Mouse (Mus musculus) gastrocnemius, adult 2 months (tissue): ENCODE results near the gene Myl6b. TPM values are rescaled to one million over a fixed set of nuclear protein-coding genes. Genes with fewer than 3 reads are reported as not detected.

ENCODE experiments used
- DNase-seq: peaks from one replicate; pipeline ENCODE4 v3.0.0; 2022
- H3K27ac ChIP-seq: fragments of 200-600 bp; 2 replicates; pipeline ENCODE4 v1.8.1; 2022; ENCODE audit warnings: mild to moderate bottlenecking
- H3K4me3 ChIP-seq: fragments of 200-600 bp; 2 replicates; pipeline ENCODE4 v1.8.1; 2022; ENCODE audit warnings: mild to moderate bottlenecking, moderate library complexity
- CTCF ChIP-seq: fragments of 200-600 bp; IDR thresholded peaks from 2 replicates; pipeline ENCODE4 v1.8.1; 2022; ENCODE audit warnings: antibody characterized with exemption, mild to moderate bottlenecking, moderate library complexity
- intact Hi-C: fragments of 180-260 bp; cut with DNase I; formaldehyde crosslinking; loops from one replicate; pipeline ENCODE4 v1.15.1; 2025
- total RNA-seq, 2 experiments: library from RNA; stranded (reverse); gene quantifications; 2 replicates each; pipeline ENCODE4 v1.2.3; 2021

Myl6b gene
- total RNA-seq, 2 experiments from 2014 or later, result 6.5 to 17.8 TPM

DNA sequence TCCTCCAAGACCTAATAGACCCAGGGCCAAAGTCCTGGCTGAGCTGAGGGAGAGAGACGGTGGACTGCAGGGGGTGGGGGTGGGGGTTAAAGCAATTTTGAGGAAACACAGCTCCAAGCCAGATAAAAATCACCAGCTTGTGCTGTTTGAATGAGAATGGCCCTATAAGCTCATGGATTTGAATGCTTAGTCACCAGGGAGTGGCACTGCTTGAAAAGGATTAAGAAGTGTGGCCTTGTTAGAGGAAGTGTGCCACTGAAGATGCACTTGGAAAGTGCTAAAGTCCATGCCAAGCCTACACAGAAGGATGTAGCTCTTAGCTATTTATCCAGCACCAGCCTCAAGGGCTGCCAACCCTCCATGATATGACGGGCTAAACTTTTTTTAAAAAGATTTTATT is 36.7 kb upstream of the Myl6b start:
- Histone ChIP-seq H3K27ac (peak overlapping the region; percentile 77; the same call in 1 of the 2 replicates), H3K4me3 (no peak overlapping the region)
- intact Hi-C loops, result loop anchor here (5.0 kb wide), 1 partner anchor 33 kb away; no protein-coding TSS in a partner anchor
- no peak for TF ChIP-seq CTCF
- no peak for DNase-seq

DNA sequence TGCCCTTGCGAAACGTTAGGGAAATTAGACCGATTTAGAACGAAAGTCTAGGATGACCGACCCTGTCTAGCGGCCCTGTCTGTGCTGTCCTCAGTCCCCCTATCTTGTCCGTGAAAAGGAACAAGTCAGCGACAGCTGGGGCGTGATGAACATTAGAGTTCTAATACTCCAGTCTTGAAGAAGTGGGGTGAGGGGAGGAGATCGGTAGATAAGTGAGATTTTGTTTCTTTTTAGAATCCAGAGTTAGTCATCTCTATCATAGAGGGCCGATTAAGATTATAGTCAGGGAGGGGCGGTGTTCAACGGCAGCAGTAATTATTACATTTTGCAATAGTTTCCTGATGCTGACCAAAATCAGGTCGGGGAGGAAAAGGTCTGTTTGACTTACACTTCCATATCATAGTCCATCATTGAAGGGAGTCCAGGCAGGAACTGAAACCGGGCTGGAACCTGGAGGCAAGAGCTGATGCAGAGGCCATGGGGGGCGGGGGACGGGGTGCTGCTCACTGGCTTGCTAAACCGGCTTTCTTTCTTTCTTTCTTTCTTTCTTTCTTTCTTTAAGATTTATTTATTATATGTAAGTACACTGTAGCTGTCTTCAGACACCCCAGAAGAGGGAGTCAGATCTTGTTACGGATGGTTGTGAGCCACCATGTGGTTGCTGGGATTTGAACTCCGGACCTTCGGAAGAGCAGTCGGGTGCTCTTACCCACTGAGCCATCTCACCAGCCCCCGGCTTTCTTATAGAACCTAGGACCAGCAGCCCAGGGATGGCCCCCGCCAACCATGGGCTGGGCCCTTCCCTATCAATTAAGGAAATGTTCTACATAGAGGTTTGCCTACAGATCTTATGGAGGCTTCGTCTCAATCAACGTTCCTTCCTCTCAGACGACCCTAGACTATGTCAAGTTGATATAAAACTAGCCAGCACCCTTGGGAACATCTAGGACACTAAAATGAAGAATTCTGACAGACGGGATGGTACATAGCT is 28.2 kb upstream of the Myl6b start:
- intact Hi-C loops, result loop anchor here (5.0 kb wide), 1 partner anchor 34 kb away; the partner anchor contains the start of gene Myl6
- H3K4me3 ChIP-seq, result peak overlapping the region; percentile 85
- no peak for TF ChIP-seq CTCF
- DNase-seq, result no peak
- peak overlapping the region; percentile 94 for H3K27ac ChIP-seq

DNA sequence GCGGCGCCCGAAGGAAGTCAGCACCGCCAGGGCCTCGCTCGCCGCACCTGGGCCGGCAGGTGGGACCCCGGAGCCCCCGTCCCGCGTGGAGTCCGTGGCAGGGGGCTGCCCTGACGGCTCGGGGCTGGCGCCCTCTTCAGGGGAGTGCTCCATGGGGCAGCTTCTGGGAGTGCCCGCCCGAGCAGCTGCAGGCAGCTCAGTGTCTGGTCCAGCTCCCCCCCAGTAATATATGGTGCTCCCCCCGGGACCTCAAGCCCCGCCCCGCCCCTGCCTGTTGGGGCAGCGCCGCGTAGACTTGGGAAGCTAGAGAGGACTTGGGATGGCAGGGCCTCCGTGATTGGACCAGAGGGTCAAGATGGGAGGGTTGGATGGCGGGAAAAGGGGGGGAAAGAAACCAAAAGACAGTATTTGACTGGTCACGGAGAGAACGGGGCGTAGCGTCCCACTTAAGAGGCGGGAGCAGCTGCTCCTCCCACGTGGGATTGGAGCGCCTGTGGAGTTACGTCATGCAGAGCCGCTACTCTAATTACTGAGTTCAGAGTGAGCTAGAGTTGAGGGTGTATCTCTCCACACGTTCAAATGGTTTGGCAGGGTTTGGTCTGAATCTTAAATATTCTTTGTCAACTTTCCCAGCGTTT is 27.3 kb upstream of the Myl6b start, which contains the start of gene Esyt1:
Gene Esyt1 (minus strand): TSS at position 201 of the 638 bp plus-strand sequence.
- DNase-seq, result peak; percentile 97
- TF ChIP-seq CTCF, result peak; percentile 69
- intact Hi-C loops, result loop anchor here (5.0 kb wide), 1 partner anchor 33 kb away; the partner anchor contains the start of gene Myl6
- Histone ChIP-seq H3K27ac (peak within 1 kb of the TSS; percentile 94), H3K4me3 (peak within 1 kb of the TSS; percentile 85)

DNA sequence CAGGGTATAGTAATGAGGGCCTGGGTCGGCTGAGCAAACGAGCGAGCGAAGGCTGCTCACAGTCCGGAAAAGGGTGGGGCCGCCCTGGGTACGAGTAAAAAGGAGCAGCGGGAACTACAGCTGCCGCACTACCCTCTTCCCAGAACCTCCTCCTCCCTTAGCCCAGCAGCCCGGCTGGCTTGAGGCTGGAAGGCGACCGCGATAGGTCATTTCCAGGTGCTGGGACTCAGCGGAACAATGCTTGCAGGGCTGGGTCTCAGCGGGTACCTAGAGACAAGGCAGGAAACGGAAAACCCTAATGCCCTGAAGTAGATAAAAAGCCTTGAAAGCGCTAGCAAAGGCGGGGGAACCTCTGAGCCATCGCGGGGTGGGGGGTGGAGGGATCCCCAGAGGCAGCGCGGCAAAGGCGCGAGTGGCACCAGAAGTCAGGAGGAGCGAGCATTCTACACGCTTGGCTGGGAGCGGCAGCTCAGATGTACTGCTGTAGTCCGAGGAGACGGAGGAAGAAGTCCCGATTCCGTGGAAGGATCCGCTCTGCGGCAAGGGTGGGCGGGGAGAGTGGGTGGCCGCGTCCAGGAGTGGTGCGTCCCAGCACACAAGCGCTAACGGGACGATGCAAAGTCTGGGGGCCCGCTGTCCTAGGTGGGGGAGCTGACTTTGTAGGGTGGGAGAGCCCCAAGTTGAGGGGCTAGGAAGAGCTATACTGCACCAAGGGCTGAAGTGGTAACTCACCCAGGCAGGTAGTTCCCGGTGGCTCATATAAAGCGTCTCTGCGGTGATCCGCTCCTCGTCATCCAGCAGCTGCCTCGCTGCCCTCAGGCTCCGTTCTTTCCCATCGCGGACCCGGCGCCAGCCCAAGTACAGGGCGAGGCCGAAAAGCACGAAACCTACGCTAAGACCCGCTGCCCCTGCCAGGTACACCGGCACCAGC is 26.5 kb upstream of the Myl6b start:
- intact Hi-C loops, result loop anchor here (5.0 kb wide), 1 partner anchor 33 kb away; the partner anchor contains the start of gene Myl6

DNA sequence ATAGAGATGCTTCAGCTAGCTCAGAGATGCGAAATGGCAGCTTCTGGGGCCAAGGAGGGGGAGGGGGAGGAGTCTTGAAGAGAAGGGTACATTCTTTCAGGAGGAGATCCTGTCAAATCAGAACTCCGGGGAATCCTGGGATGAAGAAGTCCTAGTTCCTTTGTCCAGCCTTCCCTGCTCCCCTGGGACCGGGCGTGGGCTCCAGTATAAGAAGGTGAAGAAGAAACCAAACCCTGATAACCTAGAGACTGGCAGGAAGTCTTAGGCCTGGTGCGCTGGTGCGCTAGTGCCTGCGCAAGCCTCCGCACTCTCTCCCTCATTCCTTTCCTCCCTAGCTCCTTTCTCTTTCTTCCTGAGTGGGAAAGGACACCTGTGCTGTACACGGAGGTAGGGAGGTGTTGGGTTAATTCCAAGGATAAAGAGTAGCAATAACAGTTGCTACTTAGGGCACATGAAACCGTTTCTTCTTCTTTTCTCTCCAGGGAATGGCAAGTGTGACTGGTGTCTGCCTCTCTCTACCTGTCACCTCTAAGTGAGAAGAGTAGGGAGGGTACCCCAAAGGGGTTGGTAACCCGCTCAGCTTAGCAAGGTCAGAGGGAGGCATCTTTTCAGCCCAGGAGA is 25.7 kb upstream of the Myl6b start:
- Histone ChIP-seq H3K4me3 (peak overlapping the region; percentile 85), H3K27ac (peak overlapping the region; percentile 94)
- DNase-seq, result no peak
- no peak for TF ChIP-seq CTCF
- intact Hi-C loops, result no loop called here

More for the DNA sequence above, 26.5 kb upstream of the Myl6b start:
- Histone ChIP-seq H3K27ac (peak overlapping the region; percentile 94), H3K4me3 (peak overlapping the region; percentile 85)
- DNase-seq, result peak; percentile 72
- TF ChIP-seq CTCF, result no peak

DNA sequence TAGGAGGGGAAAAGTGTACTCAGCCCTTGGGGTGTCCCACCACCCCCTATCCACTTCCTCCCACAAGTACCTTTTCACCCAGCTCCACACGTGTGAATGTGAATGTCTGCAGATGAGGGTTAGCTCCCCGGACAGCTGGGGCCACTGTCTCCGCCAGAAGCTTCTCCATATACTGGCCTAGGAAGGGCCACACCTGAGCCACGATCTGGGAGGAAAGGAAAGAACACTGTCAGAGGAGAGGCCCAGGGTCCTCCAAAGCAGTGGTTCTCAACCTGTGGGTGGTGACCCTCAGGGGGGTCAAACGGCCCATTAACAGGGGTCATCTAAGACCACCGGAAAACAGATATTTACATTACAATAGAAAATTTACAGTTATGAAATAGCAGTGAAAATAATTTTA is 23.9 kb upstream of the Myl6b start:
- Histone ChIP-seq H3K27ac (no peak overlapping the region), H3K4me3 (no peak overlapping the region)
- DNase-seq, result no peak
- intact Hi-C loops, result loop anchor here (2.0 kb wide), 1 partner anchor 14 kb away; no protein-coding TSS in a partner anchor
- no peak for TF ChIP-seq CTCF

DNA sequence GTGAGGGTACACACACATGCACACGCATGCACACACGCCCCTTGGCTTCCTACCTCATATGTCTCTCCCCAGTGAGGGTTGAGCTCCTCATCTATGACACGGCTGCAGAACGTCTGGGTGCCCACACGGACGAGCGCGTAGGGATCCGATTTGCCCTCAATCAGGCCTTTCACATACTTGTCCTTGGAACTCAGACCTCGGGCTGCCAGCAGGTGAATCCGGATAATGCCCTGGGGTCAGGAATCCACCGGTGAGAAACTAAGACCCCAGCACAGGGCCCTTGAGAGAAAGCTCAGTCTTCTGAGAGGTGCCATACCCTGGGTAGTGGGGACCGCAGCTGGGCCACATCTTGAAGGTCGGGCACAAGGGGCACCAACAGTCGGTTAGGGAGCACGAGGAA is 22.1 kb upstream of the Myl6b start:
- DNase-seq, result no peak
- H3K4me3 ChIP-seq, result no peak overlapping the region
- TF ChIP-seq CTCF, result no peak
- intact Hi-C loops, result no loop called here
- H3K27ac ChIP-seq, result no peak overlapping the region

DNA sequence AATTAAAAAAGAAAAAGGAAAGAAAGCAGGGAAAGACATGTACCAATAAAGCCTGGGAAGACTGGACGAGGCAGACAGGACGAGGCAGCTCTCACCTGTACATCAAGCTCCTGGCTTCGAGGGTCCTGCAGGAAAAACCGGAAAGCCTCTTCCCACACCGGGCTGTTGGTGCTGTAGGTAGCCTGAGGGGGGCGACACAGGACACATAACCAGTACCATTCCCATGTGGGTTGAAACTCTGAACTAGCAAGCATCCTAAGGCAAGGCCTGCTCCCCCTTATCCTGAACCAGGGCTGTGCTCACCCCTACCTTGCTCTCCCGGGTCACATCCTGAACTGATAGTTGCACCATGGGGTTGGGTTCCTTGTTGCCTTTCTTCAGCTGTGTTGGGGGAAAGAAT is 20.3 kb upstream of the Myl6b start:
- peak; percentile 70 for TF ChIP-seq CTCF
- peak; percentile 69 for DNase-seq
- no peak overlapping the region for H3K27ac ChIP-seq
- H3K4me3 ChIP-seq, result no peak overlapping the region
- intact Hi-C loops, result loop anchor here (1.0 kb wide), 1 partner anchor 17 kb away; no protein-coding TSS in a partner anchor

DNA sequence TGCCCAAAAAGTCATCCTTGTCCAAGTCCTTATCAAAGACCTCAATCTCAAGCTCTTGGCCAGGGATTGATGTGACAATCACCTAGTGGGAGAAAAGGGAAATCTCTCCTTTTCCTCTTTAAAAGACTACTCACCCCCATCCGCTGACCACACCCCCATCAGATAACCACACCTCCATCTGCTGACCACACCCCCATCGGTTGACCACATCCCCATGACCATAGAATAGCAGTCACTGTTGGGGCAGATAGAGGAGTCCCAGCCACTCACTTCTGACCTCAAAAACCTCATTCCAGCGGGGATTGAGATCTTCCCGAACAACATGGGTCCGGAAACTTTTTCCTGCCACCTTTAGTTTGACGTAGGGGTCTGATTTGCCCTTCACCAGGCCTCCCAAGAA is 18.2 kb upstream of the Myl6b start:
- Histone ChIP-seq H3K27ac (no peak overlapping the region), H3K4me3 (no peak overlapping the region)
- no peak for DNase-seq
- no peak for TF ChIP-seq CTCF
- intact Hi-C loops, result no loop called here

DNA sequence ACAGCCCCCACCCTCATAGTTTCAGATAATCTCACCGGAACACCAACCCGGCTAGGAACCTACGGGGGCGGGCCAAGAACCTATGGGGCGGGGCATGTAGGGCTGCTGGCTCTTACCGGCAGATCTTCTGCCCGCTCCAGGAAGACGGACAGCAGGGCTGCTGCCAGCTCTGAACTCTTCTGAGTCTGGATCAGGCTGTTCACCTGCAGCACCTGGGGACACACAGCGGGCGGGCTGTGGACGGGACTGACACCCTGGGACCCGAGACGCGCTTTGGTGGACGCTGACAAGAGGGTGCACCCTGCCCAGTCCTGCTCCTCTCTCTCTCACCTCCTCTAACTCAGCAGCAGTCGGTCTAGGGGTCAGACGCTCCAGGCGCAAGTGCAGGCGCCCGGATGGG is 17.5 kb upstream of the Myl6b start:
- no peak for TF ChIP-seq CTCF
- intact Hi-C loops, result no loop called here
- Histone ChIP-seq H3K4me3 (no peak overlapping the region), H3K27ac (no peak overlapping the region)
- DNase-seq, result no peak

DNA sequence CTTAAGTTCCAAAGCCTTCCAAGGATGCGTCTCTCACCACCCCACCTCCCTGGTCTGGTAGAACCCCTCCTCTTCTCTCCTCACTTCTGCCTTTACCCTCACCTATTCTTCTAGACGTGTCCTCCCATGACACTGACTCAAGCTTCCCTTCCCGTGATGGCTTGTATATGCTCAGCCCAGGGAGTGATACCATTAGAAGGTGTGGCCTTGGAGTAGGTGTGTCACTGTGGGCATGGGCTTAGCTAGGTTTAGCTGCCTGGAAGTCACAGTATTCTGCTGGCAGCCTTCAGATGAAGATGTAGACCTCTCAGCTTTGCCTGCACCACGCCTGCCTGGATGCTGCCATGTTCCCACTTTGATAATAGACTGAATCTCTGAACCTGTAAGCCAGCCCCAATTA is 16.6 kb upstream of the Myl6b start:
- intact Hi-C loops, result no loop called here
- no peak for DNase-seq

More for the DNA sequence above, 16.6 kb upstream of the Myl6b start:
- no peak overlapping the region for H3K27ac ChIP-seq
- H3K4me3 ChIP-seq, result no peak overlapping the region
- no peak for TF ChIP-seq CTCF
